Mouse (Mus musculus): ENCODE results near the gene Tnfrsf17.
"Not testable (repeated sequence)": the region's sequence is repeated elsewhere in the genome, so short reads cannot be mapped to it uniquely, and the experiment has no call there.

The Tnfrsf17 gene

DNA sequence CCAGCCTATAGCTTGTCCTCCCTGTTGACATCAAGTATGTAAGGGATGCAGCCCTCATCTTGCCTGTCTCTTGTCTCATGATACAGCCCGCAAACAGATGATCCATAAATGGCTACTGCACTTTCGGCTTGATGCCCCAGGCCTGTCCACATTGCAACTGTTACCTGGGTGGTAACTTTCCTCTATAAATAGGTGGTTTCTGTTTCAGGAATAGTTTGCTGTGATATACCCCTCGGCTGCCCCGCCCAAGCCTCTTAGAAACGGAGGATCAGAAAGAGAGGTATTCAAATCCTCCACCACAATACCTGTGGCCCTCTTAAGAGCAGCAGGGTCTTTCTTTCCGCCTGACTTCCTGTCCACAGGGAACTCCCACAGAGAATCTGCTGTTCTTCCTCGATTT, at the start of gene Tnfrsf17:
Gene Tnfrsf17 (plus strand): TSS at position 301 of the 400 bp plus-strand sequence.
- no peak for DNase-seq (ENCODE audit: low spot score)

DNA sequence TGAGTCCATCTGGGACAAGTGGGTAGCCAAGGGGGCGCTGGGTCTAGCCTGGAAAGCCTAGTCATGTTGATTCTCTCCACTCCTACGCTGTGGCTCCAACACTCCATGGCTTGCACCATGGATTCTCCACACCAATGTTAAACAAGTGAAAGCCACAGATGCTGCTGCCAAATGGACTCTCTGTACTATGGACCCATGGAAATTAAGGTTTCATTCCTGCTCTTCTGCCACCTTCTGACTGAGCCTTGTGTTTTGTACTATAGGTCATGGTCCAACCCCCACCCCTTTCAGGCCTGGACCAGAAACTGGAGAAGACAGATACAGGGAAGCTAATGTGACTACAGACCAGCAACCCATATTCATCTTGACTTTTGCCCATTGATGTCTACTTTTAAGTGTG, 47.1 kb upstream of the Tnfrsf17 start:
- DNase-seq (ENCODE audit: low spot score): no peak

DNA sequence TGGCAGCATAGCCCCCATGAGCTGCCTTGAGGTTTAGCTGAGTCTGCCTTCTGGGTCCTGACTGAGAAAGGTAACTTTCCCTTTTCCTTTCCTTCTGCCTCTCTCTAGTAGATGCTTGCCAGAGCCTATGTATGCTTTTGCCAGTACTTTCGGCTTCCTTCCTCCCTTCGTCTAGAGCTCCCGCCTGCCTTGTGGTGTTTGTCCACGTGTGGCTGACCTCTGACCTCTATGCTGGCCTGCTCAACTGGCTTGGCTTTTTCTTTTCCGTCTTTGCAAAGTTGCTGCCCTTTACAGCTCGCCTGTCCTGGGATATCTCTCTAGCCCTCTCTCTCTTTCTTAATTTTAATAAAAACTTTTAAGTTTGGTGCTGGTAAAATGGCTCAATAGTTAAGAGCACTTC, 43.8 kb upstream of the Tnfrsf17 start:
- no peak for DNase-seq (ENCODE audit: low spot score)

DNA sequence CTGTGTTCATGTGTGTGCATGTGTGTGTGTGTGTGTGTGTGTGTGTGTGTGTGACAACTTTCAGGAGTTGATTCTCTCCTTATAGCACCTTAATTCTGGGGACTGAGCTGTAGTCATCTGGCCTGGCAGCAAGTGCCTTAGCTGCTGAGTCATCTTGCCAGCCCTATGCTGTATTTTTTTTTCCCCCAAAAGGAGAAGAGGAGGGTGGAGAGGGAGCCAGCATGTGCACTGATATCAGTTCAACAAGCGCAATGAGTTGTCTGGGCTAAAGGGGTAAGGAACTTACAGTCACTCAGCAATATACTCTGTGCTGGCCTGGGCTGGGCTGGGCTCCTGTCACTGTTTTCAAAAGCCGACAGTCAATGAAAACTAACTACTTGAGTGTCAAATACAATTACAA, 43.0 kb upstream of the Tnfrsf17 start:
- no peak for DNase-seq (ENCODE audit: low spot score)

DNA sequence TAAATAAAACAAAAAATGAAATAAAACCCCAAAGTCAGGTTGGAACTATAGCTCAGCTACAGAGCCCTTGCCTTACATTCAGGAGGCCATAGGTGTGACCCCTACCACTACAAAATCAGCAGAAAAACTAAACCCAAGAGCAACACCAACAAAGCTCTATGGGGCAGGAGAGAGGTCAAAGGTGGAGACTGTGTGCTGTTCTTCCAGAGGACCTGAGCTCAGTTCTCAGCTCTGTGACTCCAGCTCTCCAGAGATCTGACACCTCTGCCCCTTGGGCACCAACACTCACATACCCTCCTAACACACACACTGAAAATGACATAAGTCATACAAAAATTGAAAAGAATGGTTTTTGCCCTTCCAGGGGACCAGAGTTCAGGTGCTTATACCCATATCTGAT, 42.5 kb upstream of the Tnfrsf17 start:
- no peak for DNase-seq (ENCODE audit: low spot score)

DNA sequence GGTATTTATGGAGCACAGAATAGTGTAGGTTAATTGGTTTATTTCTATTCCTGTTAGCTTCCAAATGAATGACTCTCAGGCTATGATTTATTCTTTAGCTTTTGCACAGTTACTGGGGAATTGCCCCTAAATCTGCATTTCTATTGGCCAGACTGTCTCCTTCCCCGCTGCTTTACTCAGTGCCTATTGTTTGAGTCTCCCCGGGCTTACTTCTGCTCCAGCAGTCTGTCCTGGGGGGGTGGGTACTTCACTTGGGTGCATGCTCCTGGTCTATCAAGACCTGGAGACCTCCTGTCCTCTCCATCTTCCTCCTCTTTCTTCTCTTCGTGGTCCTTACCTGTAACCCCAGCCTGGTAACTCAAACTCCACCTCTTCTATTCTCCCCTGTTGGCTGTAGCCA, 36.7 kb upstream of the Tnfrsf17 start:
- DNase-seq (ENCODE audit: low spot score): no peak

DNA sequence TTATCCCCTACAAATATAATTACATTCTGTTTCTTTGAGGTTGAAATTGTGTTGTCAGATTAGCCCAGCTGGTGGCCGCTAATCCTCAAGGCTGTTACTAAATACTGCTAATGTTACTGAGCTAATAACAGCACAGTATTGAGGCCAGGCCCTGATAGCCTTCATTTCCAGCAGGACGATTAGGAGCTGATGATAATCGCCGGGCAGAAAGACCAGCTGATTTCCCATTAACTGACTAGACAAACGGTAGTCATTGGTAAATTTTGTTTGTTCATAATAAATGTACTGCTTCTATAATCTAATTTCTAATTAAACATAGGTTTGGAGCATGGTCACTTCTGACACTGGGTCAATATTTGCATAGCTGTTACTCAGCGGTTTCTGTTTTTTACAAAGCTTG, 34.8 kb upstream of the Tnfrsf17 start:
- DNase-seq (ENCODE audit: low spot score): no peak

DNA sequence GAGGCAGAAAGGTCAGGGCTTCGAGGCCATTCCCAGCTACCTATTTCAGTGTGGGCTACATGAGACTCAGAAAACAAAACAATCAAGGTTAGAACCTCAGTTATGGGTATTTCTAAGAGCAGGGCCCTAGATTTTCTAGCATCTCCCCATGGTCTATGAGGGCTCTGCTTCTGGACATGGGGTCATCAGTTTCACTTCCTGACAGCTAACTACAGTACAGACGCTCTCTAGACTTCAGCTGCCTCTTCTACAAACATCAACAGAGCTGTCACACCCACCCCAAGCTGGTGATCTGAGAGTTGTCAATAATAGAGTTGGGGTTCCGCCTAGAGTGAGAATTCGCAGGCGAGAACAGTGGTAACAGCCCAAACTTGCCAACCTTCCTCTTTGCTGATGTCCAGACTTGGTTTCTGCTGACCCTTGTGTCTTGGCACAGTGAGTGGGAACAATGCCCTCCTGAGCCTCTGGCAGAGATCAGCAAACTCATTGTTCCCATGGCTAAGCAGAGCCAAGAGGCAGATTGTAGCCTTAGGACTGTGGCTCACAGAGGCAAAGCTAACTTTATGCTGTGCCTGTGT, 30.9 kb upstream of the Tnfrsf17 start:
- peak; percentile 12 for DNase-seq (ENCODE audit: low spot score)

DNA sequence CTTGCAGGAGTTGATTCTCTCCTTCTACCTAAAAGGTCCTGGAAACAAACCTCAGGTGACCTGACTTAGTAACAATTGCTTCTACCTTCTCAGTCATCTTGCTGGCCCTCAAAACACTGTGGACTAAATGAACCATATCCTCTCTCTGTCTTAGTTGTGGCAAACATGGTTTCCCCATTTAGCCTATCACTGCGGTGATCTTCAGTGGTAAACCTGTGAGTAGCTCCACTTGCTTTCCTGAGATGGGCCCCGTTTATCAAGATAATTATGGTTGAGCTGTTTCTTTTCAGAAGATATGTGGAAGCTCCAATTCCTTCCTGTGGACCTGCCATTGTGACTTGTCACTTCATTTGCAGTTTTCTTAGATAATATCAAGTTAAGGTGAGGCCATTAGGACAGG, 28.7 kb upstream of the Tnfrsf17 start:
- no peak for DNase-seq (ENCODE audit: low spot score)

DNA sequence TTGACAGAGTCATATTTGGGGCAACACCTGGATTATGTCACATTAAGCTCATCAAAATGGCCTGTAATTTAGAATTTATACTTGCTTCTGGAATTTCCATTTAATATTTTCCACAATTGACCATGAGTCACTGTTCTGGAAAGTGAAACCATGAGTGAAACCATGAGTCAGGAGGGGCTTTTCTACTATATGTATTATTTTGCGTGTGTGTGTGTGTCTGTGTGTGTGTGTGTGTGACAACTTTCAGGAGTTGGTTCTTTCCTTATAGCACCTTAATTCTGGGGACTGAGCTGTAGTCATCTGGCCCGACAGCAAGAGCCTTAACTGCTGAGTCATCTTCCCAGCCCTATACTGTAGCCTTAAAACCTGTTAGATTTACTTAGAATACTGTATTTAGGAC, 27.7 kb upstream of the Tnfrsf17 start:
- no peak for DNase-seq (ENCODE audit: low spot score)

DNA sequence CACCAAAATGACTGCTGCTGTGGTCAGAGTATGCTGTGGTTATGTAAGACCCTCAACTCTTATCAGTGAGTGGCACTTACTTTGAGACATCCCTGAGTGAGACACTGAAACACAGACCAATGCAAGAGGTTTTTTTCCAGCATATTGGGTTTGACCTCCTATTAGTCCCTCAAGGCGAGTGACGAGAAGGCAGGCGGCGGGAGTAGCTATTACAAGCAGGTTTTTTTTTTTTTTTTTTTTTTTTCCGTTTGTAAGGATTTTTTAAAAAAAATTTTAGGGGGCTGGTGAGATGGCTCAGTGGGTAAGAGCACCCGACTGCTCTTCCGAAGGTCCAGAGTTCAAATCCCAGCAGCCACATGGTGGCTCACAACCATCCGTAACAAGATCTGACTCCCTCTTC, 24.7 kb upstream of the Tnfrsf17 start:
- DNase-seq (ENCODE audit: low spot score): not testable (repeated sequence)

DNA sequence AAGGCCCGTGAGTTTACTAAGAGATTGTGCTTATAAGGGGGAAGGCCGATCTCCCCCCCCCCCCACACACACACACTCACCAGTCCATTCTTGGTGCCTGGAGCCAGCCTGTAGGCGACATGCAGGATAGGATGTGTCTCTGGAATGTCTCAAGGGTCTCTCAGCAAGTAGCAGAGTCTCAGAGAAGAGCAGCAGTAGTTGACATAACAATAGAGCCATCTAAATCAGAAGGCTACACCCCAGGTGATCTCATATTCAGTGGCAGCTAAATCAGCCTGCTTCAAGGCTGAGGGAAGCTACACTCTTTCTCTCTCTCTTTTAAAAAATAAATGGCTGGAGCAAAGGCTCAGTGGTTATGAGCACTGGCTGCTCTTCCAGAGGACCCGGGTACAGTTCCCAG, 18.0 kb upstream of the Tnfrsf17 start:
- DNase-seq (ENCODE audit: low spot score): not testable (repeated sequence)

DNA sequence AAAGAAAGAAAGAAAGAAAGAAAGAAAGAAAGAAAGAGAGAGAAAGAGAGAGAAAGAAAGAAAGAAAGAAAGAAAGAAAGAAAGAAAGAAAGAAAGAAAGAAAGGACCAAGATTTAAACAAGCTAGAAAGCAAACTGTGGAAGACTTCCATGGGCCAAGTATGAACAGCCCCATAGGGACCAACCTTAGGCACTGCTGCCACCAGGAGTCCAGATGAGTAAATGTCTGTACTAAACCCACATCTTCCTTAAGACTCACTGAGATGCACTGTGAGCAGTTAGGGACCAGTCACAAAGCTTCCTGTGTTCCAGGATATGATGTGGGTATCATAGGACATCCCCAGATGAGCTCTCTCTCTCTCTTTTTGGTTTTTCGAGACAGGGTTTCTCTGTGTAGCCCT, 15.9 kb upstream of the Tnfrsf17 start:
- DNase-seq (ENCODE audit: low spot score): not testable (repeated sequence)

DNA sequence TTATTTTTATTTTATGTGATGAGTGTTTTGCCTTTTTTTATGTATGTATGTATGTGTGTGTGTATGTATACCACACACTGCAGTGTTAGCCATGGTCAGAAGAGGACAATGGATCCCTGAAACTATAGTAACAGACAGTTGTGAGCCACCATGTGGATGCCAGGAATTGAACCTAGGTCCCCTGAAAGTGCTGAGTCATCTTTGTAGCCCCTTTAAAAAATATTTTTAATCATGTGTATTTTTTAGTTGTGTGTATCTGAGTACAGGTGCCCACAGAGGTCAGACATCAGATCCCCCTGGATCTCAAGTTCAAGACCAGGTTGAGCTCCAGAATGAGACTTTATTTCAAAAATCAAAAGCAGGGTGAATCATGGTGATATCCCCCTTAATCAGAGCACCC, 9.9 kb upstream of the Tnfrsf17 start:
- DNase-seq (ENCODE audit: low spot score): no peak

DNA sequence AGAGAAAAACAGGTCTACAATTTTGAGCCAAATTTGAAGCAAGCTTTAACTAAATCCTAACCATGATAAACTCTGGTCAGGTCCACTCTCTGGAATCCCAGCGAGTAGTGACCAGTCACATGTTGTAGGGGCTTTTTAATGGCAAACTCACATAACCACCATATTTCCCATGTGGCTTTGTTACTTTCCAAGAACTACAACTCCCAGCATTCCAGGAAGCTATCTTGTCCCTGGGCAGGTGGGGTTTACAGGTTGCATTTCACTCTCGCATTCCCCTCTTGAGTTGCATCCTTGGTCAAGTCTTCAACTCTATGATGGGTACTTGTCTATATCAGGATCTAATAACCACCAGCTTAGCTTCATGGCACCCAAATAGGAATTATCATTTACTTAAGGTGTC, 8.1 kb upstream of the Tnfrsf17 start:
- no peak for DNase-seq (ENCODE audit: low spot score)

DNA sequence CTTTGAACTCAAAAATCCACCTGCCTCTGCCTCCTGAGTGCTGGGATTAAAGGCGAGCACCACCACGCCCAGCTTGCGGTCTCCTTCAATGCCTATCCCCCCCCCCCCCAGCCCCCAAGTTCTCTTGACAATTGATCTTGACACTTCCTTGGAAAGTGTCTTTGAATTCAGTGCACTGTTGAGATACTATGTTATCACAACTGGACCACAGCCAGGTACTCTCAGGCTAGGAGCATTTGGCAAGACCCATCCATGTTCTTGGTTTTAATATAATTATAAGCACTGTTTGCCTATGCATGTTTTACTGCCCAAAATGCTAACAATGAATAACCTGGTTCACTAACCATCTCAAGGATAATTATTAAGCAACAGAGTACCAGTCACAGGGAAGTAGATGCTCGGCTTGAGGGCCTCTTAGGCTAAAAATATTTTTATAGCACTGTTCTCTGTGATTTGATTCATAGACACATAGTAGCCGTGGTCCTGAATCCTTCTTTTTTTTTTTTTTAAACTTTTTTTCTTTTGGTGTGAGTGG, 2.2 kb downstream of the Tnfrsf17 start:
- no peak for DNase-seq (ENCODE audit: low spot score)

DNA sequence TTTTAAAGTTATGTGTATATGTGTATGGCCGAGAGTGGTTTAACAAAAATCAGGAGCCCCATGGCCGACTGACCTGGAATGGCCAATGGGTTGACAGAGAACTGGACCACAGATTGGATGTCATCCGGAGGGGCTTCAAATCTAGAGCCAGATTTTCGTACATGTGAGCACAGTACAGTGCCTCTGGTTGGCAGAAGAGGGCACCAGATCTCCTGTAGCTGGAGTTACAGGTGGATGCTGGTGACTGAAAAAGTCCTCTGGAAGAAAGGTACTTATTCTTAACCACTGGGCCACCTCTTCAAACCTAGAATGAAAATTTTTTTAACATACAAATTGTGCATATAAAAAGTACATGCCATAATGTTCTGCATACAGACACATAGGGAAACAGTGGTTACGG, 3.1 kb downstream of the Tnfrsf17 start:
- no peak for DNase-seq (ENCODE audit: low spot score)

DNA sequence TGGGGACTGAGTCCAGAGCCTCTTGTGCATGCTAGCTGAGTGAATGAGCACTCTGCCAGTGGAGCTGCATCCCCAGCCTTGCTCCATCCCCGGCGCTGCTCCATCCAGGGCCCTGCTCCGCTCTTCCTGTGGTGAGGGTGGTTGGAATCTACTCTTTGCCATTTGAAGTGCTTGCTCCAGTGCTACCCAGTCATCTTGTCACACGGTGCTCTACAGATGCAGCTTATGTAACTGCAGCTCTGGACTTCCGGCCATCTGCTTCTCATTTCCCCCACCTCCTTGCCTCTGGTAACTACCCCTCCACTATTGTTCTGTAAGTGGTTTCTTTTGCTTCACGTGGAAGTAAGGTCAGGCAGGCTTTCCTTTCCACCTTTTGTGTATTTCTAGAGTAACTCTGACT, 3.7 kb downstream of the Tnfrsf17 start:
- DNase-seq (ENCODE audit: low spot score): no peak

DNA sequence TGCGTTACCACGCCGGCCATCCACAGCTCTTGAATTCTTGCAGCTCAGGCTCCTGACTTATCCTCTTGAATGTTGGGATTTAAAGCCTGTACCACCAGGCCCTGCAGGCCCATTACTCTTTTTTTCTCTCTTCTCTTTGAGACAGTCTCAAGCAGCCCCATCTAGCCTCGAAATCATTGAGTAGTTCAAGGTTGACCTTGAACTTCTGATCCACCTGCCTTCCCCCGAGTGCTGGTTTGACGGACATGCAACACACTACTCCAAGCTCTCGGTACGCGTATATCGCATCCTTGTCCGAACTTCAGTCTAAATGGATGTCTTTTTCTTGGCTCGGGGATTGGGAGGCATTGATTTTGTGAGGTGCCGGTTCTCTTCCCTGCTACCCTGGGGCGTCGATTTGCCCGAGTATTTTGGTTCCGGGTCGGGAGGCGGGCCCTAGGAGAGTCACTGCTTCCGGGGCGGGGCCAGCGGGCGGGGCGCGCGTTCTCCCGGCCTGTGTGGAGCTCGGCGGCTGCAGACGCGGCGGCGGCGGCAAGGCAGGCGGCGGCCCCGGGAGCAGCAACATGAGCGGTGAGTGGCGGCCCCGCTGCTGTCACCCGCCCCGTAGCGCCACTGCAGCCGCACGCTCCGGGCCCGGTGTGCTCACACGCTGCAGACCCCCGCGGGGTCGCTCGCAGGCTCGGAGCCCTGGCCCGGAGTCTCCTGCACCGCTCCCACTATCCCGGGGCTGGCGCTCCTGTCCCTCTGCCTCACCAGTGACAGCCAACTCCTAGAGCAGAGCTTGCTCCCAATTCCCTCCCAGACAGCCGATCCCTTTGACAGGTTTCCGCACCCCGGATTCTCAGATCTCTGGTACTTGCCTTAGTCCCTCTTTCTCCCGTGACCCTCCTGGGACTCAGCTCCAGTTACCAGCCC, 9.1 kb downstream of the Tnfrsf17 start, which contains the start of gene Snx29:
Gene Snx29 (plus strand): TSS at position 500 of the 915 bp plus-strand sequence.
- DNase-seq (ENCODE audit: low spot score): peak; percentile 94

DNA sequence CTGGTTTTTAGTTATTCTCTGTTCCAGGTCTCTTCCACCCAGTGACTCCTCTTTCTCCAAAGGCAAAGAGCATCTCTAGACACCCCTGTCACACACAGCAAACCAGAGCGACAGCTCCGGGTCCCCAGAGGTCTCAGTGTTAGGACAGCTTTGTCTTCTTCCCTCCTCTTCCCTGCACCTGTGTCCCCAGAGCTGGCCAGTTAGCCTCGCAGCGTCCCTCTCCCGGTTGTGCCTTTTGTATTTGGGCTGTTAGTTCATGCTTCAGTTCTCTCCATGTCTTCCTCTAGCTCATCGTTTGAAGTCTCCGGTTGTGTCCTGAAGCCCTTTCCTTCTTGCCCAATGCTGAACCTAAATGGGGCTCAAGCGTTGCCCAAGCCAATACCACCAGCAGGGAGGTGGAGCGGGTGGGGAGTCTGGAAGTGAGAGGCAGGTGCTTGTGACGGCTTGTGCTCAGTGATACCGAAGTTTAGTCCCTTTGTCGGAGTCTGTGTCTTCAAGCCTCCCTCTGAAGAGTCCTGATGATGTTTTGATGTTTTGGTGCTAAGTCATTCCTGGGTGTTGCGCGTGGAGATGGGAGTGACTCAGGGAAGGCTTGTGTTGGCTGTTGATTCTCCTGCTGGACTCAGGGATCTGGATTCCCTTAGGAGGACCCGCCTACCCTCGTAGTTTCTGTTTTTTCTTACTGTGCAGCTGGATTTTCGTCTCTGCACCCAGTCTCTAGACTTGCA, 9.9 kb downstream of the Tnfrsf17 start:
- no peak for DNase-seq (ENCODE audit: low spot score)

DNA sequence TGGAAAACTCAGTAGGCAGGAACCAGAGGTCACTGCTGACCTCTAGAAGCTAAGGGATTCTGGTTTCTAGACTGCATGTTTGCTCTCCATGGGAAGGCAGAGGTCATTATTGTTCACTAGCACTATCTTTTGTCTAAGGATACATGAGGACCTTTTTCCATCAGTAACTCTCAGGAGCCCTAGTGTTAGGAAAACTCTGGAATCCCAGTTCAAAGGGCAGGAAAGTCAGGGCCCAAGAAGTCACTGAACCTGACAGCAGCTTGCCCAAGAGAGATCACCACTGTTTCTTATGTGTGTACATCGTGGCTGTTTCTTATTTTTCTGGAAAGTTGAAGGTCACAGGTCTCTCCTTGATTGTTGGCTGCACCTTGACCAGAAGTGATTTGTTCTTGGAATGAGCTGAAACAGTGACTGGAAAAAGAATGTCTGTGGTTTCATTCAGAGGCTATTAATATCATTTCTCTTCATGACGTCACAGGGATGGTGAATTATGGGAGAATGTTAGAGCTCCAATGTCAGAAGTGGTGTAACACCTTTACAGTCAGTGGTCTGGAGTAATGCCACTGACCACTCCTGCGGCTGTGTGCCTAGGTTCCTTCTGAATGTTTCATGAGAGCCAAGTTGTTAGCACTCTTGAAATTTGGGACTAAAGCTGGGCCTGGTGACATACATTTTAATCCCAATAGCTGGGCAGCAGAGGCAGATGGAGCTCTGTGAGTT, 16.6 kb downstream of the Tnfrsf17 start:
- no peak for DNase-seq (ENCODE audit: low spot score)

DNA sequence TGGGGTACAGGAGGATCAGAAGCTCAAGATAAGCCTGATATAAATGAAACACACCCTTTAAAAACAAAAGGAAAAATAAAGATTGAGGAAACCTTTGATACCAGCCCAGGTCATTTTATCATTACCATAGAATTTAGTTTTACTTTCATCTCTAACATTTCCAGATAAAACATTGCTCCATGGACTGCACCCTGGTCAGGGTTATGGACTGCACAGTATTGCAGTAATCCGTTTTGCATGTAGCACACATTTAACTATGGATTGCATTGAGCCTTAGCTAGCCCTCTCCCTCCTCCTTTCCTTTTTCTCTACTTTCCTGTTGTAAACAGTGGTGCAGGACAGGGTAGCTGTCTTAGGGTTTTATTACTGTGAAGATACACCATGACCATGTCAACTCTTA, 17.4 kb downstream of the Tnfrsf17 start:
- no peak for DNase-seq (ENCODE audit: low spot score)
